ENCODE assay signal across 12 mouse cellular contexts in the genomic region with DNA sequence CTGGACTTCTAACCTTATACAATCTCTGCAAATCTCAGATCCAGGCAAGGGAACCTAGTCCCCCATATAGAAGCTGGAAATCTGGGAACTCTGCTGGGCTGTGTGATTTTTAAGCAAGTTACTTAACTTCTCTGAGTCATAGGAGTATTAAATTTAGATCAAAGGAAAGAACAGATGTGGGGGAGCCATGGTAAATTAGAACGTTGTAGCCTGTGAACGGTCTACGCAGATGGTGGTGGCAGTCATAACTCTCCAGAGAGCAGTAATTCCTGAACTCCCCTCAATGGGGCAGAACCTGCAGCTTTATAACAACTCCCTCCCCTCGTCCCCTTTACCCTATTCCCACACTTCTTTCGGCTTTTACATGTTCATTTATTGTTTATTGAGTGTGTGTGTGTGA. TPM values are rescaled to one million over a fixed set of nuclear protein-coding genes. Genes with fewer than 3 reads are reported as not detected.
A peak's percentile ranks its signal among the peaks of the same experiment; 100 is the strongest.
DNase-seq lines count a peak whose midpoint lies in the region.
"Had no signal": no experiment of that assay in that cellular context is flagged by ENCODE, and none has a peak within 500 bp of the region (broad histone marks: within the 10 kb centered on the region; RNA-seq: fewer than 3 reads in every experiment).

No protein-coding gene starts in this region.

- peak; percentile 72 to 80 for DNase-seq in frontal cortex, adult 2 months (ENCODE audit: extremely low spot score in 1 of 2, low spot score in 1 of 2)
- DNase-seq in frontal cortex, postnatal 25 days (ENCODE audit: low spot score in 2 of 2) = no peak
- DNase-seq in layer of hippocampus, adult 9-11 months = peak; percentile 53
- DNase-seq in layer of hippocampus, postnatal 36 days = no peak
- peak; percentile 50 for DNase-seq in right cerebral cortex, postnatal 25 days
- no peak for DNase-seq in right cerebral cortex, postnatal 14 days
- peak; percentile 90 for DNase-seq in telencephalon, adult 2 months (ENCODE audit: low read depth, low spot score)
- DNase-seq in thymus, postnatal 4 days = no peak
- DNase-seq: adrenal gland, adult 8-10 months; cerebellum, postnatal 14 days; gastrocnemius, postnatal 36 days; lung, embryonic 14.5 days had no signal

RNA-seq across cellular contexts. Expression of gene Mrtfb, which starts 48.6 kb away (rescaled TPM):
- polyA plus RNA-seq in frontal cortex, adult 2 months (2012; rRNA removed) = 61.6 and 67.3 TPM in 2 replicates
- 100 to 1,000 TPM; 156 to 177 TPM for total RNA-seq in layer of hippocampus, postnatal 36 days (2021)

Comparison
In these comparisons a context has a peak if more than half of its experiments do, and no peak if none do; other contexts are left out.
1. DNase-seq: peak in frontal cortex, adult 2 months (2 of 2), layer of hippocampus, adult 9-11 months (single experiment), right cerebral cortex, postnatal 25 days (single experiment) and telencephalon, adult 2 months (single experiment); none in frontal cortex, postnatal 25 days (0 of 2), layer of hippocampus, postnatal 36 days (0 of 2), right cerebral cortex, postnatal 14 days (single experiment) and thymus, postnatal 4 days (single experiment).